Mouse (Mus musculus): ENCODE data around the gene Erc1.
A peak's percentile ranks its signal among the peaks of the same experiment; 100 is the strongest.

The Erc1 gene

GRCm38 (mm10) chr6:119711649-119712305 is 136.2 kb downstream of the Erc1 start:
- no peak for DNase-seq (ENCODE audit: low read depth, low spot score)

GRCm38 (mm10) chr6:119709552-119709951 is 138.4 kb downstream of the Erc1 start:
- DNase-seq (ENCODE audit: low read depth, low spot score), result no peak

- no peak for DNase-seq (ENCODE audit: low read depth, low spot score)
Measured at GRCm38 (mm10) chr6:119707911-119708310, 140.1 kb downstream of the Erc1 start.

GRCm38 (mm10) chr6:119704899-119705298 is 143.1 kb downstream of the Erc1 start:
- no peak for DNase-seq (ENCODE audit: low read depth, low spot score)

GRCm38 (mm10) chr6:119692754-119693153 is 155.2 kb downstream of the Erc1 start:
- DNase-seq (ENCODE audit: low read depth, low spot score), result no peak

GRCm38 (mm10) chr6:119686470-119686869 is 161.5 kb downstream of the Erc1 start:
- DNase-seq (ENCODE audit: low read depth, low spot score), result no peak

- DNase-seq (ENCODE audit: low read depth, low spot score), result no peak
Measured at GRCm38 (mm10) chr6:119680746-119681145, 167.2 kb downstream of the Erc1 start.

- DNase-seq (ENCODE audit: low read depth, low spot score), result no peak
Measured at GRCm38 (mm10) chr6:119674811-119675209, 173.2 kb downstream of the Erc1 start.

GRCm38 (mm10) chr6:119674201-119674810 is 173.7 kb downstream of the Erc1 start:
- DNase-seq (ENCODE audit: low read depth, low spot score), result no peak

GRCm38 (mm10) chr6:119669746-119670145 is 178.2 kb downstream of the Erc1 start:
- no peak for DNase-seq (ENCODE audit: low read depth, low spot score)

GRCm38 (mm10) chr6:119662936-119663335 is 185.0 kb downstream of the Erc1 start:
- DNase-seq (ENCODE audit: low read depth, low spot score), result no peak

GRCm38 (mm10) chr6:119661081-119661493 is 186.9 kb downstream of the Erc1 start:
- peak; percentile 1 for DNase-seq (ENCODE audit: low read depth, low spot score)

GRCm38 (mm10) chr6:119658441-119658840 is 189.5 kb downstream of the Erc1 start:
- DNase-seq (ENCODE audit: low read depth, low spot score), result no peak

- no peak for DNase-seq (ENCODE audit: low read depth, low spot score)
Measured at GRCm38 (mm10) chr6:119657418-119658178, 190.4 kb downstream of the Erc1 start.

GRCm38 (mm10) chr6:119654777-119655176 is 193.2 kb downstream of the Erc1 start:
- DNase-seq (ENCODE audit: low read depth, low spot score), result peak; percentile 78

- DNase-seq (ENCODE audit: low read depth, low spot score), result no peak
Measured at GRCm38 (mm10) chr6:119643880-119644460, 204.0 kb downstream of the Erc1 start.

GRCm38 (mm10) chr6:119643178-119643728 is 204.7 kb downstream of the Erc1 start:
- DNase-seq (ENCODE audit: low read depth, low spot score), result no peak

- DNase-seq (ENCODE audit: low read depth, low spot score), result no peak
Measured at GRCm38 (mm10) chr6:119642718-119643117, 205.2 kb downstream of the Erc1 start.

GRCm38 (mm10) chr6:119635629-119636028 is 212.3 kb downstream of the Erc1 start:
- DNase-seq (ENCODE audit: low read depth, low spot score), result peak; percentile 32

GRCm38 (mm10) chr6:119630622-119631021 is 217.3 kb downstream of the Erc1 start:
- no peak for DNase-seq (ENCODE audit: low read depth, low spot score)

- no peak for DNase-seq (ENCODE audit: low read depth, low spot score)
Measured at GRCm38 (mm10) chr6:119601379-119601778, 246.6 kb downstream of the Erc1 start.

GRCm38 (mm10) chr6:119595440-119595839 is 252.5 kb downstream of the Erc1 start:
- peak; percentile 50 for DNase-seq (ENCODE audit: low read depth, low spot score)

Data from skeletal muscle tissue, adult 2 months (tissue).